Mouse (Mus musculus): Measurements from ENCODE around the gene Kif1b. TPM values are rescaled to one million over a fixed set of nuclear protein-coding genes. Genes with fewer than 3 reads are reported as not detected.

Gene Kif1b
- polyA plus RNA-seq, 1 experiment from 2014 or later: 38.9 TPM

DNA sequence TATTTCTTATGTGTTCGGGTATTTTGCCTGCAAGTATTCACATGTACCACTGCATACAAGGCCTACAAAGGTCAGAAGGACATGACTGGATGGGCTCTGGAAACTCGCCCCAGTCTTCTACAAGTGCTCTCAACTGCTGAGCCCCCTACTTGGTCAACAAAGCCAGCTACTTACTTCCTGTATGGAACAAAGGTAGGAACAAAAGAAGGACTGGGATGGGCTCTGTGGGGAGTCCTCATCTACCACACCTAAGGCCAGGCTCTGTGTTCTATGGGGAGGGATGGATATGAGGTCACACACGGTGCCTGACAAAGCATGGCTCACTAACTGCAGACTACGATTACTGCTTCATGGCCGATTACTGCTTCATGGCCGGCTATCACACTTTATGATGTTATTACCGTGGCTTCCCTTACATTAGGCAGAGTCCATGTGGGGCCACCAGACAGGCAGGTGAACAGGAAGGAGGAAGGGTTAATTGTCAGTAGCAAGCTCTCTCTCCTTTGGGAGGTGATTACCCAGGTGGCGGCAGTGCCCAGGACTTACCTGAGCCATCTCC is 150.0 kb downstream of the Kif1b start:
- no peak overlapping the region for H3K4me3 ChIP-seq (ENCODE audit: low read depth, low read length)
- ATAC-seq (ENCODE audit: insufficient read depth) (no peak), DNase-seq (no peak)
- H3K36me3 ChIP-seq (ENCODE audit: insufficient read depth): peaks cover 97% of the 10 kb centered on the region
- 87% methylated on average over 8 of the region's 8 CpGs for WGBS
- no peak overlapping the region for H3K4me2 ChIP-seq
- H3K4me1 ChIP-seq (ENCODE audit: insufficient read depth): no peaks in the 10 kb centered on the region
- H3K9me3 ChIP-seq (ENCODE audit: low read depth, low read length): no peaks in the 10 kb centered on the region
- no peak overlapping the region for H3K9ac ChIP-seq
- no peak for TF ChIP-seq CTCF (IDR thresholded peaks at IDR 0.05; ENCODE audit: low read depth)
- H3K27ac ChIP-seq (ENCODE audit: low read depth): no peak overlapping the region
- H3K27me3 ChIP-seq (ENCODE audit: insufficient read depth, low read length): no peaks in the 10 kb centered on the region

- Histone ChIP-seq H3K36me3 (ENCODE audit: insufficient read depth) (peaks cover 98% of the 10 kb centered on the region), H3K4me3 (ENCODE audit: low read depth, low read length) (no peak overlapping the region), H3K4me2 (no peak overlapping the region), H3K27me3 (ENCODE audit: insufficient read depth, low read length) (no peaks in the 10 kb centered on the region), H3K9ac (no peak overlapping the region), H3K4me1 (ENCODE audit: insufficient read depth) (no peaks in the 10 kb centered on the region), H3K27ac (ENCODE audit: low read depth) (no peak overlapping the region), H3K9me3 (ENCODE audit: low read depth, low read length) (no peaks in the 10 kb centered on the region)
- DNase-seq (no peak), ATAC-seq (ENCODE audit: insufficient read depth) (no peak)
- WGBS: 88% methylated on average over 6 of the region's 6 CpGs
- no peak for TF ChIP-seq CTCF (IDR thresholded peaks at IDR 0.05; ENCODE audit: low read depth)
These were observed 151.8 kb downstream of the Kif1b start for GRCm38 (mm10) chr4:149155711-149156110.

GRCm38 (mm10) chr4:149154859-149155258 is 152.6 kb downstream of the Kif1b start:
- DNase-seq: no peak
- WGBS: 98% methylated on average over 7 of the region's 7 CpGs
- no peaks in the 10 kb centered on the region for H3K4me1 ChIP-seq (ENCODE audit: insufficient read depth)
- no peak overlapping the region for H3K27ac ChIP-seq (ENCODE audit: low read depth)
- TF ChIP-seq CTCF (IDR thresholded peaks at IDR 0.05; ENCODE audit: low read depth): no peak
- ATAC-seq (ENCODE audit: insufficient read depth): no peak
- H3K4me2 ChIP-seq: no peak overlapping the region
- no peaks in the 10 kb centered on the region for H3K9me3 ChIP-seq (ENCODE audit: low read depth, low read length)
- H3K9ac ChIP-seq: no peak overlapping the region
- no peaks in the 10 kb centered on the region for H3K27me3 ChIP-seq (ENCODE audit: insufficient read depth, low read length)
- peaks cover 98% of the 10 kb centered on the region for H3K36me3 ChIP-seq (ENCODE audit: insufficient read depth)
- H3K4me3 ChIP-seq (ENCODE audit: low read depth, low read length): no peak overlapping the region

DNA sequence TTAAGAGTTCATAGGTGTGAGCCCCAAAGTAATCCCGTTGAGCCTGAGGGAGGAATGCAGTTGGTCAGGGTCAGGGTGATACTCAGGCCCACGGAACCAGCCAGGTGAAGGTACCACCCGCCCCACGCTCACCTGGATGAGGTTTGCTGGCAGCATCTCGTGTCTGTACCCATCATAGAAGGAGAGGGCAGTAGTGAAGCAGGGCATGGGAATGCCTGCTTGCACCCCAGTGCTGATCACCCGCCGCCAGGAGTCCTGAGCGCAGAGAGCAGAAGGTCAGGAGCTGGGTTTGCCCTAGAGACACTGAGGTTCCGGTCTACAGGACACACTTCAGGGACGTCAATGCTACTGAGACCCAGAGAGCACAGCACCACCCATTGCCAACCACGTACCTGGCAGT is 156.8 kb downstream of the Kif1b start:
- no peaks in the 10 kb centered on the region for H3K27me3 ChIP-seq (ENCODE audit: insufficient read depth, low read length)
- H3K27ac ChIP-seq (ENCODE audit: low read depth): no peak overlapping the region
- H3K9me3 ChIP-seq (ENCODE audit: low read depth, low read length): no peaks in the 10 kb centered on the region
- no peak overlapping the region for H3K9ac ChIP-seq
- peaks cover 66% of the 10 kb centered on the region for H3K36me3 ChIP-seq (ENCODE audit: insufficient read depth)
- 91% methylated on average over 11 of the region's 11 CpGs for WGBS
- H3K4me1 ChIP-seq (ENCODE audit: insufficient read depth): no peaks in the 10 kb centered on the region
- ATAC-seq (ENCODE audit: insufficient read depth): no peak
- H3K4me2 ChIP-seq: no peak overlapping the region
- H3K4me3 ChIP-seq (ENCODE audit: low read depth, low read length): no peak overlapping the region
- no peak for TF ChIP-seq CTCF (IDR thresholded peaks at IDR 0.05; ENCODE audit: low read depth)
- no peak for DNase-seq

DNA sequence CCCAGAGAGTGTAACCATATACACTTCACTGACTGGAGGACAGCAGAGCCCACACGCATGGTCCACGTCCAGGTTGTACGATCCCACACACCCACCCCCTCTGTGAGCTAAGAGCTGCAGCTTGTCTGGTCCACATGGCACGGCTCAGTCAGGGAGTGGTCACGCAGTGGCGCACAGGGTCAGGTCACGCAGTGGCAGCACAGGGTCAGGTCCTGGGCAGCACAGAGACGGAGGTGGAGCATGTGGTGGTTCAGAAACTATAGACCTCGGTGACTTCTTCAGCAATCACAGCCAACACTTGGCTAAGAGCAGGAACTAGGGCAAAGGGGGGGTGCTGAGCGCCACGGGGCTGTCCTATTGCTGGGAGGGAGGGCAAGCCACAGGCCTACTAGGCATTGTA is 157.2 kb downstream of the Kif1b start:
- H3K36me3 ChIP-seq (ENCODE audit: insufficient read depth): peaks cover 61% of the 10 kb centered on the region
- ATAC-seq (ENCODE audit: insufficient read depth): no peak
- 76% methylated on average over 11 of the region's 11 CpGs for WGBS
- H3K9me3 ChIP-seq (ENCODE audit: low read depth, low read length): no peaks in the 10 kb centered on the region
- no peak overlapping the region for H3K9ac ChIP-seq
- no peak for TF ChIP-seq CTCF (IDR thresholded peaks at IDR 0.05; ENCODE audit: low read depth)
- H3K4me2 ChIP-seq: no peak overlapping the region
- H3K4me3 ChIP-seq (ENCODE audit: low read depth, low read length): no peak overlapping the region
- H3K4me1 ChIP-seq (ENCODE audit: insufficient read depth): no peaks in the 10 kb centered on the region
- H3K27ac ChIP-seq (ENCODE audit: low read depth): no peak overlapping the region
- DNase-seq: no peak
- no peaks in the 10 kb centered on the region for H3K27me3 ChIP-seq (ENCODE audit: insufficient read depth, low read length)

DNA sequence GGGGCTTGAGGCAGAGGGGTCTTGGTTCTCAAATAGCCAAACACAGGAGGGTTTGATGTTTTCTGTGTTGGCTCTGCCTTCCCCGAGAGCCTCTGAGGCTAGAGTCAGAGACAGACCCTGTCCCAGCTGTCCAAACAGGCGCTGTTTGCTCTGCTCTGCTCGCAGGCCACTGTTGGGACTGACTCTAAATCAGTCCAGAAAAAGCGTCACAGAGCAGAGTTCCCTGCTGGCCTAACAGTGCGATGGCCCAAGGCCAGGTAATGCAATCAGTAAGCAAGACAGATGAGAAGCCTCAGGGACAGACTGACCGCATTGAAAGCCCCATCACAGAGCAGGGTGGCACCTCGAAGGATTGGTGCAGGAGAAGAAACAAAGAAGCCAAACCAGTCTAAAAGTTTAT is 157.9 kb downstream of the Kif1b start:
- no peak for TF ChIP-seq CTCF (IDR thresholded peaks at IDR 0.05; ENCODE audit: low read depth)
- no peak overlapping the region for H3K4me2 ChIP-seq
- ATAC-seq (ENCODE audit: insufficient read depth) (no peak), DNase-seq (no peak)
- WGBS: 53% methylated on average over 7 of the region's 7 CpGs
- peak overlapping the region; percentile 8; the same call in 1 of the 2 replicates for H3K27ac ChIP-seq (ENCODE audit: low read depth)
- no peak overlapping the region for H3K4me3 ChIP-seq (ENCODE audit: low read depth, low read length)
- no peak overlapping the region for H3K9ac ChIP-seq
- no peaks in the 10 kb centered on the region for H3K4me1 ChIP-seq (ENCODE audit: insufficient read depth)
- H3K36me3 ChIP-seq (ENCODE audit: insufficient read depth): peaks cover 55% of the 10 kb centered on the region
- H3K9me3 ChIP-seq (ENCODE audit: low read depth, low read length): no peaks in the 10 kb centered on the region
- no peaks in the 10 kb centered on the region for H3K27me3 ChIP-seq (ENCODE audit: insufficient read depth, low read length)

DNA sequence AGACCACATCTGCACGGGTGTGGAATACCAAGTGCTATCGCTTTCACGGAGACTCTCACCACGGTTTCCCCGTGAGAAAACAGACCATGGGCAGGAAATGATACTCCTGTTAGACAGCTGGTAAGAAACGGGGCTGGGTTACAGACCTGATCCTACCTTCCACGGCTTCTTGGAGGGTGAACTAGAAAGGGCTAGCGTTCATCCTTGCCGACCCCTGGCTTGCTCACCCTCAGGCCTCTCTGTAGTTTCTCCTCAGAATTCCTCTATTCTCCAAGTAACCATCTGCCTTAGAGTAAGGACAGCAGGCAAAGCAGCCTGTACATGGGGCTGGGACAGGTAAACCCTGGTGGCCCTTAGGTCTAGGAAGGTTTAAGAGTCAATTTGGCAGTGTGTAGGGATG is 158.3 kb downstream of the Kif1b start:
- no peaks in the 10 kb centered on the region for H3K4me1 ChIP-seq (ENCODE audit: insufficient read depth)
- H3K9ac ChIP-seq: no peak overlapping the region
- H3K4me2 ChIP-seq: no peak overlapping the region
- peak overlapping the region; percentile 8; the same call in 1 of the 2 replicates for H3K27ac ChIP-seq (ENCODE audit: low read depth)
- 75% methylated on average over 9 of the region's 9 CpGs for WGBS
- H3K36me3 ChIP-seq (ENCODE audit: insufficient read depth): peaks cover 51% of the 10 kb centered on the region
- DNase-seq: no peak
- TF ChIP-seq CTCF (IDR thresholded peaks at IDR 0.05; ENCODE audit: low read depth): no peak
- H3K27me3 ChIP-seq (ENCODE audit: insufficient read depth, low read length): no peaks in the 10 kb centered on the region
- H3K4me3 ChIP-seq (ENCODE audit: low read depth, low read length): no peak overlapping the region
- H3K9me3 ChIP-seq (ENCODE audit: low read depth, low read length): no peaks in the 10 kb centered on the region
- ATAC-seq (ENCODE audit: insufficient read depth): no peak

DNA sequence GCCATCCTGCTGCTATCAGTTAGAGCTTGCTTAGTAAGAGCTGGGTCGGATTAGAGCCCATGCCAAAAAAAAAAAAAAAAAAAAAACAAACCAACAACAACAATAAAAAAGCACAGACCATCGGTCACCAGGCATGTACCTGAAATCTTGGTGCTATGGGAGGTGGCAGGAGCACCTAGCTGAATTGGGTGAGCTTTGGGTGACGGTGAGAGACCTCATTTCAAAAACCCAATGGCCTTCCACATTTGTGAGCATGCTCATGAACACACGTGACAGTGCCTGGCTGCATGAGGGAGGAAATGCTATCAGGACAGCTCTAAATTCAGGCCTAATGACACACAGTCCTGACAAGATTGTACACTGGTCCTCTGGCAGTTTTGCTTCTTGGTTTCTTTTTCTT is 159.4 kb downstream of the Kif1b start:
- Histone ChIP-seq H3K36me3 (ENCODE audit: insufficient read depth) (peaks cover 39% of the 10 kb centered on the region), H3K9me3 (ENCODE audit: low read depth, low read length) (no peaks in the 10 kb centered on the region), H3K9ac (no peak overlapping the region), H3K4me3 (ENCODE audit: low read depth, low read length) (no peak overlapping the region), H3K4me2 (no peak overlapping the region), H3K27me3 (ENCODE audit: insufficient read depth, low read length) (no peaks in the 10 kb centered on the region), H3K27ac (ENCODE audit: low read depth) (no peak overlapping the region), H3K4me1 (ENCODE audit: insufficient read depth) (no peaks in the 10 kb centered on the region)
- 68% methylated on average over 4 of the region's 4 CpGs for WGBS
- TF ChIP-seq CTCF (IDR thresholded peaks at IDR 0.05; ENCODE audit: low read depth): no peak
- ATAC-seq (ENCODE audit: insufficient read depth) (no peak), DNase-seq (no peak)

Measured in lung, embryonic 14.5 days (tissue).